Mouse (Mus musculus) B cell, adult 2 months (primary cell): ENCODE data around the gene Cry2.
"Not testable (repeated sequence)": the region's sequence is repeated elsewhere in the genome, so short reads cannot be mapped to it uniquely, and the experiment has no call there.

Experiments used
- DNase-seq, 2 experiments: peaks; one replicate each; pipeline ENCODE4 v3.0.0; 2022

Cry2 gene

GRCm38 (mm10) chr2:92433578-92434374 is at the start of gene Cry2:
Gene Cry2, minus strand, starts transcription at chr2:92434043.
- DNase-seq, result peak; percentile 97 to 98

GRCm38 (mm10) chr2:92483505-92483904 is 49.7 kb upstream of the Cry2 start:
- DNase-seq, result no peak

DNA sequence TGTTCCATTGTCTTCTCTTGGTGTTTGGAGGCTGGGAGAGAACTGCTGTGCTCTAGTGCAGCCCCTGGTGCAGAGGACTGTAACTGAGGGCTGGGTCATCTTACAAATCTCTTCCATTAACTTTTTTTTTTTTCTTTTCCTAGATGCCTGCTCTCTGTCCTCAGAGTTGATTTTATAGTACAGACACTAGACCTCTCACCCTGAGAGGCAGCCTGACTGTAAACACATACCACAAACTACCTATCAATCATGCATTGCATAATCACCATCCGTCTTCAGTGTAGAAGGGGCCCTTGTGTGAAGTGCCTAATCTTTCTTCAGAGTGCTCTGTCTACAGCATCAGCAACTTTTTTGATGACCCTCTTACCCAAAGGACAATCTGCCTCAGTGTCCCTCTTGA is 48.7 kb upstream of the Cry2 start:
- no peak for DNase-seq

GRCm38 (mm10) chr2:92478313-92478688 is 44.5 kb upstream of the Cry2 start:
- no peak for DNase-seq

DNA sequence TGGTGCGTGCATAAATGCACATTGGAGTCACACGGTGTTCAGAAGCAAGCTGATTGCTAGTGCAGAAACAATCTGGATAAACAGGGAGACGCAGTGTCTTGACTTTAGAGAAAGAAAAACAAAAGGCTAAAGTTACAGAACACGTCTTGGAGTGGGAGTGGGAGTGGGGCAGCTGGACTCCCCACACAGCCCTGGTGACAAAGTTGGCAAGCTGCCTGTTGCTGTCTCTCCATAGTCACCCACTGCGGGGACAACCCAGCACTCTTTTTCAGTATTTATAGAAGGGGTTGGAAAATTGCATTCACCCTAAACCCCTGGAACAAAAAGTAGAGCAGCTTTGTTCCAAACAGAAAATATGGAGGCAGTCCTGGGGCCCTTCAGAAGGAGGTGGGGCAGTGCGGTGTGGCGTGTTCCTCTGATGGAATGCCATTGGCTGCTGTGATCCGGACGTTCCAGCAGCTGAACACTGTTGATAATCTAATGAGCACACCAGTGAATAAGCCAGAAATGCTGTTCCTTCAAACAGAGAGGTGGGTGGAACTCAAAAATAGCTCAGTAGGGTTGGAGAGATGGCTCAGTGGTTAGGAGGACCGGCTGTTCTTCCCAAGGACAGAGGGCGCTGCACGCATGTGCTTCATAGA is 43.9 kb upstream of the Cry2 start:
- no peak for DNase-seq

DNA sequence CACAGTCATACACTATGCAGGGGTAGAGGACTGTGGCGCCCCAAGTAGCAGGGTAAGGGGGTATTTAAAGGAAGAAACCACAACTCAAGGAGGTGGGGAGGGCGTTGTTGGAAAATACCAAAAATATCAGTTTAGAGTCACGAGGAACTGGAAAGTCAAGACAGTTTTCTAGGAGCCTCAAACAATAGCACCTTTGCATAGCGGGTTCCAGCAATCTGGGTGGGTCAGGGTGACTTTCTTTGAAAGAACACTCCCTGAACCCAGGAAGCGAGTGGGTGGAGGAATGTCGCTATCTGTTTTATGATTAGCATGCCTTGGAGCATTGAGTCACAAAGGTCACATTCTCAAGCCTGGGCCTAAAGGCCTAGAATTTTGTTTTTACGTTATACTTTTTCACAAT is 42.7 kb upstream of the Cry2 start:
- DNase-seq, result not testable (repeated sequence)

GRCm38 (mm10) chr2:92475711-92476110 is 41.9 kb upstream of the Cry2 start:
- DNase-seq, result no peak

DNA sequence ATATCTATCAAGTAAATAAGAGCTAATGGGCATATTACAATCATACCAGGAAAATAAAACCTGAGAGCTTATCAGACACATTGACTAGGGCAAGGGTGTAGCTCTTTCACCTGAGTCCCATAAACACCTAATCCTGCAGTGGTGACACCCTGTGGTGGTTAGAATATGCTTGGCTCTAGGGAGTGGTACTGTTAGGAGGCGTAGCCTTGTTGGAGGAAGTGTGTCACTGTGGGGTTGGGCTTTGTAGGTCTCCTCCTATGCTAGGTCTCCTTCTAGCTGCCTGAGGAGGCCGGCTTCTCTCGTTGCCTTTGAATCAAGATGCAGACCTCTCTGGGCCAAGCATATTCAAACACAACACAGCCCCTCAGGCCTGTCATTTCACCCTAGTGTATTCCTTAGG is 41.1 kb upstream of the Cry2 start:
- no peak for DNase-seq

DNA sequence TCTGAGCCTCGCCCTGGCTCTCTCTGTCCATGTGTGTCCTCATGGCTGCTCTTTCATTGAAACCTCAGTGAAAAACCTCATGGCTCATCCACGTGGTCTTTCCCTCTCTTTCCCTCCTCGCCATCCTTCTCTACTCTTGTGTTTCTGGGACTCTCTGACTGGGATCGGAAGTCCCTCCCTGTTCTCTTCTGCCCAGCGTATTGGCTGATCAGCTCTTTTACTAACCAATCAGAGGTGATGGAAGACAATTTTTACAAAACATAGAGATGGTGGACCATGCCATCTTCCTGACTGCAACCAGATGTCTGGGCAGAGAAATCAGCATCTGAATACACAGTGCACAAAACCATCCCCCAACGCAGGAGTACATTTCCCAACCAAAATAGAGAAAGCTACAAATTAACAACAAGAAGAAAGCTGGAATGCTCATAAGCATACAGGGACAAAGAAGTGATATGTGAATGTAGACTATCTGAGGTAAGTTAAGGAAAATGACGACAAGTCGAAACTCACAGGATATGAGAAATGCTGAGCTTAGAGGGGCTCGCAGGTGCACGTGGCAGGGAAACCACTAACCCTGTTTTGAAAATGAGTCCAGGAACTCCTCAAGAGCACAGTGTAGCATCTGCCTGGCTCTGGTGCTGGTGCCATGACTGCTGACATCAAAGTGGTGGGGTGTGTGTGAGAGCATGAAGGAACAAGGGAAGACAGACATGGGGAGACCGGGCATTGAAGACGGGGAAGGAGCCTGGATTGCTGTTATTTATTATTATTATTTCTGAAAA is 38.2 kb upstream of the Cry2 start:
- no peak for DNase-seq

GRCm38 (mm10) chr2:92464690-92465089 is 30.8 kb upstream of the Cry2 start:
- DNase-seq, result peak in 1 of 2 experiments; percentile 32

- DNase-seq, result no peak
These were observed 27.4 kb upstream of the Cry2 start for GRCm38 (mm10) chr2:92461215-92461614.

GRCm38 (mm10) chr2:92459921-92460707 is 26.3 kb upstream of the Cry2 start, which contains the start of gene Slc35c1:
Gene Slc35c1, minus strand, starts transcription at chr2:92460538.
- peak; percentile 71 to 73 for DNase-seq

GRCm38 (mm10) chr2:92459141-92459920 is 25.5 kb upstream of the Cry2 start:
- DNase-seq, result peak; percentile 80 to 82

DNA sequence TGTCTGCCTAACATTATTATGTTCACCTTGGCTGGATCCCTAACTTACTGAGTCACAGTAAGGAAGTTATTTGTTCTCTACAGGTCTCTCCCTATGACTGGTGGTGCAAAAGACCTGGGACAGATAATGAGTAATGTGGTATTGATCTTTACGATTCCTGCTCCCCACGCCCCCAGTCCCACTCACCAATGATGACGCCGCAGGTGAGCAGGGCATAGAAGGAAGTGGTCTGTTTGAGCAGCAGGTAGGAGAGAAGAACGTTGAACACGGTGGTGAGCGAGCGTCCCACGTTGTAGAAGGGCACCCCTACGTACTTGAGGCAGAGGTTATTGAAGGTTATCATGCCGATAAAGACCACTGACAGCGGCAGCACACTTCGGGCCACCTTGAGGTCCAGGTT is 24.6 kb upstream of the Cry2 start:
- no peak for DNase-seq

- no peak for DNase-seq
These were observed 23.2 kb upstream of the Cry2 start for GRCm38 (mm10) chr2:92456970-92457530.

DNA sequence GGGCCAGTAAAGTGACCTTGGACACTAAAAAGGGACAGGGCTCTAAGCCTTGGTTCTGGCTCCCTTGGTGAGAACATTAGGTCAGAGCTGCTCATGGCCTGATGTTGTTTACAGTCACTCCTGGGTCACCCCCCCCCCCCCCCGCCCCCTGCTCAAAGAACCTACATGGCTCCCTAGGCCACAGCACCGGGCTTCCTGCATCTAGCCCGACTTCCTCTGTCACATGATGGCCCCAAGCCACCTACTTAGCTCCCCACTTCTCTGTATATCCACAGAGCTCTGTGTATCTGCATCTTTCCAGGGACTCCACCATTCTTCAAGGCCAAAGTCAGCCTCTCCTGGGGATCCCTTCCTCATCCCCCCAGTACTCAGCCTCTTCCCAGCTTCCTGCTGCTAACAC is 21.9 kb upstream of the Cry2 start:
- DNase-seq, result no peak

DNA sequence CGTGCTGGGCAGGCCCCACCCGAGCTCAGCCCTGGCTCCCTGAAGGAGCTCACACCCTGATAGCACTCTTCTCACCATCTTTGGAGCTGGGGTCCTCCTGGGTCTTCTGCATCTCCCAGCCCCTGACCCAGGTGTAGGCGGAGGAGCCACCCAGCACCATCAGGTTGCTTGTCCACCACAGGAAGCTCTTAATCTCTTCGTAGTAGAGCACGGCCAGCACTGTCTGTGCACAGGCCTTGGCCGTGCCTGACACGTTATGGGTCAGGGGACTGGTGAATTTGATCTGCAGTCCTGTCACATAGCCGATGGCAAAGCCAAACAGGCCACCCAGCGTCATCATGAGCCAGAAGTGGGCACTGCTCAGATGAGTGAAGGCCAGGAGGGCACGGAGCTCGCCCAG is 20.3 kb upstream of the Cry2 start:
- DNase-seq, result no peak

- DNase-seq, result no peak
These were observed 17.3 kb upstream of the Cry2 start for GRCm38 (mm10) chr2:92451126-92451525.

DNA sequence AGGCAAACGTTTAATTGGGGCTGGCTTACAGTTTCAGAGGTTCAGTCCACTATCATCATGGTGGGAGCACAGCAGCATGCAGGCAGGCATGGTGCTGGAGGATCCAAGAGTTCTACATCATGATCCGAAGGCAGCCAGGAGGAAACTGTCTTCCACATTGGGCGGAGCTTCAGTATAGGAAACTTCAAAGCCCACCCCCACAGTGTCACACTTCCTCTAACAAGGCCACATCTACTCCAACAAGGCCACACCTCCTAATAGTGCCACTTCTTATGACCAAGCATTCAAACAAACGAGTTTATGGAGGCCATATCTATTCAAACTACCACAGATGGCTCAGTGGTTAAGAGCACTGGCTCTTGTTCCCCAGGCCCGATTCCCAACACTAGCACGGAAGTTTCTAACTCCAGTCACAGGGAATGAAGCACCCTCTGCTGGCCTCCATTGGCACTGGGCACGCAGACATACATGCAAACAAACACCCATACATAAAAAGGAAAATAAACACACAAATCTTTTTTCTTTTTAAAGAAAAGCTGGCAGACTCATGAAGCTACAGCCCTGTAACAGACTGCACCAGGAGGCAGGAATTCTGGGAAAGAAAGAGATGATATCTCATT is 13.4 kb upstream of the Cry2 start:
- no peak for DNase-seq

- DNase-seq, result no peak
These were observed 12.8 kb upstream of the Cry2 start for GRCm38 (mm10) chr2:92446656-92447055.

- no peak for DNase-seq
These were observed 12.0 kb upstream of the Cry2 start for GRCm38 (mm10) chr2:92445890-92446289.
